Mouse (Mus musculus) ES-E14 (cell line): Measurements from ENCODE around the gene Ugt1a7c. TPM values are rescaled to one million over a fixed set of nuclear protein-coding genes. Genes with fewer than 3 reads are reported as not detected.

Experiments
- DNase-seq: peaks from one replicate; pipeline ENCODE4 v3.0.0-alpha.2; 2013; ENCODE audit warnings: low read depth, low spot score
- H3K27ac ChIP-seq: 2 replicates; pipeline ENCODE4 v1.5.1; 2012; ENCODE audit warnings: low read depth, mild to moderate bottlenecking, low read length, moderate library complexity, mixed read lengths; ENCODE audit not compliant: poor library complexity, insufficient read depth, severe bottlenecking
- H3K36me3 ChIP-seq: 2 replicates; pipeline ENCODE4 v1.6.1; 2012; ENCODE audit warnings: mild to moderate bottlenecking, low read length, moderate library complexity, mixed read lengths; ENCODE audit not compliant: control insufficient read depth, poor library complexity, insufficient read depth, severe bottlenecking
- H3K4me1 ChIP-seq, 2 experiments: fragments of 150-350 bp in 1 of 2; sonication (generic) in 1 of 2; 2 replicates each; pipeline ENCODE4 v1.6.1; 2012; ENCODE audit warnings: low read length in 2 of 2, mild to moderate bottlenecking in 1 of 2, mixed read lengths in 1 of 2; ENCODE audit not compliant: control insufficient read depth in 2 of 2, insufficient read depth in 2 of 2, poor library complexity in 1 of 2
- H3K4me3 ChIP-seq, 2 experiments: fragments of 150-350 bp in 1 of 2; sonication (generic) in 1 of 2; 2 replicates each; pipeline ENCODE4 v1.5.1; 2012; ENCODE audit warnings: low read length in 2 of 2, low read depth in 1 of 2, mild to moderate bottlenecking in 1 of 2, mixed read lengths in 1 of 2; ENCODE audit not compliant: insufficient read depth in 1 of 2, poor library complexity in 1 of 2, severe bottlenecking in 1 of 2
- H3K9ac ChIP-seq: 2 replicates; pipeline ENCODE4 v1.6.1; 2012; ENCODE audit warnings: low read depth, mild to moderate bottlenecking, low read length, mixed read lengths; ENCODE audit not compliant: poor library complexity, insufficient read depth, severe bottlenecking
- H3K9me3 ChIP-seq: fragments of 150-350 bp; sonication (generic); 2 replicates; pipeline ENCODE4 v1.6.1; 2012; ENCODE audit warnings: low read depth, mild to moderate bottlenecking, low read length; ENCODE audit not compliant: control insufficient read depth, insufficient read depth
- CHD2 ChIP-seq: IDR thresholded peaks from 2 replicates; pipeline ENCODE4 v1.6.1; 2014; ENCODE audit warnings: mild to moderate bottlenecking, low read depth, low read length, inconsistent platforms
- HCFC1 ChIP-seq: IDR thresholded peaks from 2 replicates; pipeline ENCODE4 v1.6.1; 2012; ENCODE audit warnings: low read length, inconsistent platforms, borderline replicate concordance; ENCODE audit not compliant: insufficient read depth
- MAFK ChIP-seq: IDR thresholded peaks from 2 replicates; pipeline ENCODE4 v1.6.1; 2014; ENCODE audit warnings: mild to moderate bottlenecking, low read depth, low read length, inconsistent platforms; ENCODE audit not compliant: insufficient read depth
- ZC3H11A ChIP-seq: IDR thresholded peaks from 2 replicates; pipeline ENCODE4 v1.6.1; 2012; ENCODE audit warnings: low read depth, mild to moderate bottlenecking, inconsistent platforms, low read length, borderline replicate concordance
- ZNF384 ChIP-seq: IDR thresholded peaks from 2 replicates; pipeline ENCODE4 v1.6.1; 2012; ENCODE audit warnings: low read depth, low read length, inconsistent platforms
- in situ Hi-C, 2 experiments: fragments of 600-800 bp; cut with MboI; formaldehyde crosslinking; loops; one replicate each; pipeline ENCODE4 v1.15.1; 2025; ENCODE audit warnings: low sequenced_read_pairs in 2 of 2, inconsistent platforms in 1 of 2; ENCODE audit not compliant: unreplicated experiment in 2 of 2
- total RNA-seq: library from RNA; depleted of rRNA; stranded (reverse); fragments of 300-350 nt; gene quantifications from 2 replicates; pipeline ENCODE4 v1.2.3, GENCODE M21; 2012

Ugt1a7c gene
- total RNA-seq, 1 experiment = 0.09 TPM

GRCm38 (mm10) chr1:88205294-88205922 lies 110.5 kb downstream of the Ugt1a7c start, which contains the start of gene Dnajb3:
Gene Dnajb3, minus strand, starts transcription at chr1:88205782.
- TF ChIP-seq CHD2 = peak; percentile 79
- TF ChIP-seq ZC3H11A = no peak
- no peaks in the 10 kb centered on the region for H3K9me3 ChIP-seq
- no peak within 1 kb of the TSS for H3K27ac ChIP-seq
- peak within 1 kb of the TSS; percentile 72 for H3K9ac ChIP-seq
- DNase-seq = peak; percentile 68
- in situ Hi-C loops = no loop called here
- no peaks in the 10 kb centered on the region for H3K4me1 ChIP-seq
- H3K36me3 ChIP-seq = no peaks in the 10 kb centered on the region
- peak within 1 kb of the TSS; percentile 61 to 67 for H3K4me3 ChIP-seq

DNA sequence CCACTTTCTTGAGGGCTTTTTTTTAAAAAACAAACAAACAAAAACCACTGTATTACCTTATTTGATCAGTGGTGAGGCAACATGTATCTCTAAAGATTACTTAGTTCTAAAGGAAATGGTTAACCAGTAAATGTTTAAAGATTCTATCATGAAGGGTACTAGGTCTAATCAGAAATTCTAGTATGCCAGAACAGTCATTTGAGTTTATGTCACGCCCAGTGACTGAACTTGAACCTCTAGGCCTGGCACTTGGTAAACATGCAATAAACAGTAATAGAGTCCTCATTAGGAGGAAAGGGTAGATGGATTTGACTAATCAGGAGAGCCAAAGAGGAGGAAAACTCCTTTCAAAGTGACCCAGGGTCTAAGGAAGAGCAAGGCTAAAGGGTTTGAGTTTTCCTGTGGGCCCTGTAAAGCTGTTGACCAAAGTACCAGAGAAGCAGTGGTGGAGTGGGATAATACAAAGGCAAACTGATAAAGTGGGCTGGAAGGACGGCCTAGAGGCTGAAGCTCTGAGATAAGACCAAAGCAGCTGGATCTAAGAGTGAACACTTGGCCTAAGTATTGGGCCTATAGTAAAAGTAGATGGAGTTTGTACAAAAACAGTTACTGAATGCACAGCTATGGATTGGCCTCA lies 112.1 kb downstream of the Ugt1a7c start:
- DNase-seq = no peak
- H3K27ac ChIP-seq = no peak overlapping the region
- H3K9ac ChIP-seq = no peak overlapping the region
- no peak overlapping the region for H3K4me3 ChIP-seq
- no peaks in the 10 kb centered on the region for H3K36me3 ChIP-seq
- no peaks in the 10 kb centered on the region for H3K4me1 ChIP-seq
- in situ Hi-C loops = no loop called here
- H3K9me3 ChIP-seq = no peaks in the 10 kb centered on the region
- TF ChIP-seq HCFC1 (no peak), ZNF384 (no peak), CHD2 (no peak), ZC3H11A (no peak), MAFK (no peak)

DNA sequence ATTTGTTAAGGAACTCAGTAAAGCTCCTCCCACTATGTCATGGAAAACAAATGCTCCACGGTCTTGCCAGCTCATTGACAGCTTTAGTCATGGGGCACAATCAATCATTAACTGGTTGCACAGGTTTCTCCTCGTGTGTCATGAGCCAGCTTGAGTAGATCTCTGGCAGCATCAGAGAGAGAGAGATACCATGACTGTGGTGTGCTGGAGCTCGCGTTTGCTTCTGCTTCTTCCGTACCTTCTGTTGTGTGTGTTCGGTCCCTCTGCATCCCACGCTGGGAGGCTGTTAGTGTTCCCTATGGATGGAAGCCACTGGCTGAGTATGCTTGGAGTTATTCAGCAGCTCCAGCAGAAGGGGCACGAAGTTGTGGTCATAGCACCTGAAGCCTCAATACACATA lies 117.0 kb downstream of the Ugt1a7c start, which contains the start of gene Ugt1a1:
Gene Ugt1a1, plus strand, starts transcription at position 148 of the 400 bp plus-strand sequence.
- H3K4me1 ChIP-seq = no peaks in the 10 kb centered on the region
- no peak within 1 kb of the TSS for H3K27ac ChIP-seq
- H3K36me3 ChIP-seq = no peaks in the 10 kb centered on the region
- no peak within 1 kb of the TSS for H3K4me3 ChIP-seq
- no peak for DNase-seq
- H3K9ac ChIP-seq = no peak within 1 kb of the TSS
- H3K9me3 ChIP-seq = no peaks in the 10 kb centered on the region
- in situ Hi-C loops = no loop called here
- no peak for TF ChIP-seq ZNF384
- TF ChIP-seq HCFC1 = no peak
- no peak for TF ChIP-seq MAFK
- TF ChIP-seq ZC3H11A = no peak
- no peak for TF ChIP-seq CHD2

- Histone ChIP-seq H3K27ac (no peak overlapping the region), H3K36me3 (no peaks in the 10 kb centered on the region), H3K9ac (no peak overlapping the region), H3K9me3 (no peaks in the 10 kb centered on the region), H3K4me3 (no peak overlapping the region), H3K4me1 (no peaks in the 10 kb centered on the region)
- DNase-seq = no peak
- TF ChIP-seq CHD2 (no peak), HCFC1 (no peak), MAFK (no peak), ZNF384 (no peak), ZC3H11A (no peak)
- in situ Hi-C loops = no loop called here
These were observed 117.6 kb downstream of the Ugt1a7c start for GRCm38 (mm10) chr1:88212341-88213045.
